In genomic region chr17:44518156-44518555, GRCm38 (mm10) we compare ENCODE assay signal across 15 mouse cellular contexts.
"Had no signal": no experiment of that assay in that cellular context is flagged by ENCODE, and none has a peak within 500 bp of the region (broad histone marks: within the 10 kb centered on the region; RNA-seq: fewer than 3 reads in every experiment).

No protein-coding gene starts in this region.

- H3K4me2 ChIP-seq: neural tube, embryonic 13.5 days; neural tube, embryonic 15.5 days; stomach, embryonic 15.5 days had no signal

- H3K36me3 ChIP-seq: neural tube, embryonic 13.5 days; neural tube, embryonic 15.5 days; stomach, embryonic 15.5 days had no signal

- H3K27me3 ChIP-seq: neural tube, embryonic 13.5 days; neural tube, embryonic 15.5 days; stomach, embryonic 15.5 days had no signal

- DNase-seq: retina, postnatal 1 day; right cerebral cortex, adult 18-20 months; right cerebral cortex, postnatal 14 days; right cerebral cortex, postnatal 25 days; right cerebral cortex, postnatal 4 days; spleen, adult 18-20 months; thymus, adult 18-20 months; thymus, adult 2 months; thymus, postnatal 14 days; thymus, postnatal 25 days; thymus, postnatal 36 days; thymus, postnatal 4 days had no signal

- H3K4me3 ChIP-seq: neural tube, embryonic 13.5 days; neural tube, embryonic 15.5 days; stomach, embryonic 15.5 days had no signal
